Mouse (Mus musculus): ENCODE data around the gene Picalm.

GRCm38 (mm10) chr7:90243151-90243550 is 113.1 kb downstream of the Picalm start:
- TF ChIP-seq ZNF384 (IDR thresholded peaks at IDR 0.05; ENCODE audit: low read depth, low read length) (no peak), HCFC1 (IDR thresholded peaks at IDR 0.05; ENCODE audit: borderline replicate concordance, insufficient read depth, low read length) (no peak), CHD2 (IDR thresholded peaks at IDR 0.05; ENCODE audit: low read depth, low read length) (no peak), ZC3H11A (IDR thresholded peaks at IDR 0.05; ENCODE audit: borderline replicate concordance, low read depth, low read length) (no peak), MAFK (IDR thresholded peaks at IDR 0.05; ENCODE audit: insufficient read depth, low read depth, low read length) (no peak)
